Mouse (Mus musculus) hindbrain, embryonic 12.5 days (tissue): ENCODE measurements at regions not wholly inside any gene's neighbourhood (a gene's known extent, or its start where the extent isn't known, plus 50 kb on each side); places are given as distances from the start of the nearest gene placed in this dataset.

Source experiments
- ATAC-seq: fragments of 200-750 bp; cut with Nextera tagmentation; 2 replicates; pipeline ENCODE4 v1.8.0; 2017; ENCODE audit warnings: moderate TSS enrichment; ENCODE audit not compliant: low FRiP score
- H3K27ac ChIP-seq: fragments of 300-500 bp; sonication (generic); 2 replicates; pipeline ENCODE4 v1.5.1; 2016; ENCODE audit warnings: mild to moderate bottlenecking
- H3K27me3 ChIP-seq: fragments of 300-500 bp; sonication (generic); 2 replicates; pipeline ENCODE4 v1.6.1; 2016; ENCODE audit warnings: mild to moderate bottlenecking
- H3K36me3 ChIP-seq: fragments of 300-500 bp; sonication (generic); 2 replicates; pipeline ENCODE4 v1.6.1; 2016; ENCODE audit warnings: mild to moderate bottlenecking
- H3K4me1 ChIP-seq: fragments of 300-500 bp; sonication (generic); 2 replicates; pipeline ENCODE4 v1.6.1; 2016
- H3K4me2 ChIP-seq: fragments of 300-500 bp; sonication (generic); replicated peaks from 2 replicates; pipeline ENCODE4 v1.6.1; 2016; ENCODE audit warnings: mild to moderate bottlenecking
- H3K4me3 ChIP-seq: fragments of 300-500 bp; sonication (generic); 2 replicates; pipeline ENCODE4 v1.5.1; 2016; ENCODE audit warnings: mild to moderate bottlenecking
- H3K9ac ChIP-seq: fragments of 300-500 bp; sonication (generic); 2 replicates; pipeline ENCODE4 v1.6.1; 2016; ENCODE audit warnings: mild to moderate bottlenecking, moderate library complexity
- H3K9me3 ChIP-seq: fragments of 300-500 bp; sonication (generic); replicated peaks from 2 replicates; pipeline ENCODE4 v1.6.1; 2016; ENCODE audit warnings: mild to moderate bottlenecking
- WGBS: fragments of 180-500 bp; shearing (Covaris S2); methylation state at CpG from one replicate; pipeline ENCODE4 v1.1.7; 2016; 5-methylcytosine and 5-hydroxymethylcytosine counted together

GRCm38 (mm10) chr4:105555941-105556340 lies 233.7 kb upstream of the Gm12728 start:
- no peaks in the 10 kb centered on the region for H3K9me3 ChIP-seq
- ATAC-seq: no peak
- no peaks in the 10 kb centered on the region for H3K36me3 ChIP-seq
- H3K27ac ChIP-seq: no peak overlapping the region
- H3K27me3 ChIP-seq: no peaks in the 10 kb centered on the region
- H3K4me2 ChIP-seq: no peak overlapping the region
- H3K4me3 ChIP-seq: no peak overlapping the region
- H3K4me1 ChIP-seq: 0 out of 2 replicates have a peak, but pooled peaks cover 1% of the 10 kb centered on the region
- WGBS: 94% methylated on average over 3 of the region's 3 CpGs
- H3K9ac ChIP-seq: no peak overlapping the region

DNA sequence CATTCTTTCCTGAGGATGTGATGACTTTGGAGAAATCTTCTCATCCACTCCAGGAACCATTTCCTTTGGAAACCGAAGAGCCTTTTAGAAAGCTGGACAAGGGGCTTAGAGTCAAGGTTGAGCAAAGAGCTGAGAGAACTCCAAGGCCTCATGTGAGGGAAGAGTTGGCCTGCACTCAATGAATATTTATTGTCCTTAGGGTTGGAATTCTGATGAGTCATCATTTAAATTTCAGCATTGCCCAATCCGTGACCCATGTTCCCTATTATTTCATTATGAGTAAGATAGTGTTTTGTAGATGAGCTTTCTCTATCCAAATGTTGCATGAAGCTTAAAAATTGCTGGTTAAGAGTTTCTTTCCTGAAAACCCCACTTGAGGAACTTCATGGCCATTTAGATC lies 232.3 kb upstream of the Gm12728 start:
- Histone ChIP-seq H3K27ac (no peak overlapping the region), H3K4me1 (no peaks in the 10 kb centered on the region), H3K9me3 (no peaks in the 10 kb centered on the region), H3K4me3 (no peak overlapping the region), H3K9ac (no peak overlapping the region), H3K4me2 (no peak overlapping the region), H3K27me3 (no peaks in the 10 kb centered on the region), H3K36me3 (no peaks in the 10 kb centered on the region)
- ATAC-seq: no peak
- 84% methylated on average over 2 of the region's 2 CpGs for WGBS

DNA sequence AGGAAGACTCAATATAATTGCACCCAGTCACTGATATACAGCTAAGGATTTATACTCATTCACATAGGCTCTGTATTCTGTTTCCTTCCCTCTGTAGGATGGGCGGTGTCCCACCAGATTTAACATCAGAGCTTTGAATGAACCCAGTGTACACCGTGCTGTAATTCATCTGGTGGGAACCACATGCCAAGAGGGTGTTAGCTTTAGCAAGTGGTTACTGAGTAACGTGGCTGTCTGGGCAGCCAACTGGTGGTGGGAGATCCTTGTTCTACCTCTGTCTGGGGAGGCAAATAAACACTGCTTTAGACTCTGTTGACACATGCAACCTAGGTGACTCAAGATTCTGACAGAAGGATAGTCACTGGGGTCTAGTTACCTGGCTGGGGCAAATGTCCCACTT lies 229.6 kb upstream of the Gm12728 start:
- H3K4me1 ChIP-seq: peaks cover 2% of the 10 kb centered on the region; the same call in 1 of the 2 replicates
- no peak overlapping the region for H3K4me2 ChIP-seq
- no peaks in the 10 kb centered on the region for H3K36me3 ChIP-seq
- no peaks in the 10 kb centered on the region for H3K9me3 ChIP-seq
- ATAC-seq: no peak
- no peak overlapping the region for H3K4me3 ChIP-seq
- no peak overlapping the region for H3K9ac ChIP-seq
- WGBS: 66% methylated on average over 3 of the region's 3 CpGs
- no peaks in the 10 kb centered on the region for H3K27me3 ChIP-seq
- H3K27ac ChIP-seq: no peak overlapping the region

DNA sequence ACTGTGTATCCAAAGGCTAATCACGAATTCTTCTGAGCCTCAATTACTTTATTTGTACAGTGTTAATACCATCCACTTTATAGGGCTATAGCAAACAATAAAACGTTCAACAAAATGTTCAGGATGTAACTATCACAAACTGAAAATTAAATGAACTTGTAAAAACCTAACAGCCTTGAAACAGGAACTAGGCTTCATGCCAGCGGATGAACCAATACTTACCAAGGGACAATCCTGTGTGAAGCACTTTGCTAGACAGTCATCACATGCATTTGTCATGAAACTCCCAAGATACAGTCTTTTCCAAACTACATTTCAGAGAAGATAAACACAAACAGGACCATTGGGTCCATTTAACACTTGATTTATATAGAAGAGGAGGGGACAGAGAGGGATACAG lies 228.9 kb upstream of the Gm12728 start:
- no peaks in the 10 kb centered on the region for H3K9me3 ChIP-seq
- H3K9ac ChIP-seq: no peak overlapping the region
- no peaks in the 10 kb centered on the region for H3K36me3 ChIP-seq
- no peak overlapping the region for H3K4me3 ChIP-seq
- 86% methylated on average over 3 of the region's 3 CpGs for WGBS
- no peak for ATAC-seq
- H3K4me2 ChIP-seq: no peak overlapping the region
- no peak overlapping the region for H3K27ac ChIP-seq
- peaks cover 2% of the 10 kb centered on the region; the same call in 1 of the 2 replicates for H3K4me1 ChIP-seq
- H3K27me3 ChIP-seq: no peaks in the 10 kb centered on the region

DNA sequence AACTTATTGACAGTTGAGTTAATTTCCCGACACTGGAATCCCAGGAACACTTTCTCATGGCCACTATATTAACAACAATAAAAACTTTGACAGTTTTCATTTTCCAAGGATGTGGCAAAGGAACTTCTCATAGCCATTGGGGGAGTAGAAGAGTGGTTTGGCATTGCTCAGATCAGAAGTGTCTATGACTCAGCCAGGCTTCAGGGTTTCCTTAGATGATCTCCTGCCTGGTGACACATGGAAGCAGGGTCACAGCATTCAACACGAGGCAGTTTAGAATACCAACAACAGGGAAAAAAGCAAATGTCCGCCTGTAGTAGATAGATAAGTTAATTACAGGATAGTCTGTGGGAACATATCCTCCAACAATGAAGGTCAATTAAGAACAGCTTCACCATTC lies 228.1 kb upstream of the Gm12728 start:
- H3K9me3 ChIP-seq: no peaks in the 10 kb centered on the region
- ATAC-seq: no peak
- no peaks in the 10 kb centered on the region for H3K36me3 ChIP-seq
- whole genome bisulfite sequencing: 78% methylated on average over 3 of the region's 3 CpGs
- H3K4me3 ChIP-seq: no peak overlapping the region
- H3K4me2 ChIP-seq: no peak overlapping the region
- H3K9ac ChIP-seq: no peak overlapping the region
- H3K4me1 ChIP-seq: peaks cover 2% of the 10 kb centered on the region; the same call in 1 of the 2 replicates
- no peaks in the 10 kb centered on the region for H3K27me3 ChIP-seq
- H3K27ac ChIP-seq: no peak overlapping the region

DNA sequence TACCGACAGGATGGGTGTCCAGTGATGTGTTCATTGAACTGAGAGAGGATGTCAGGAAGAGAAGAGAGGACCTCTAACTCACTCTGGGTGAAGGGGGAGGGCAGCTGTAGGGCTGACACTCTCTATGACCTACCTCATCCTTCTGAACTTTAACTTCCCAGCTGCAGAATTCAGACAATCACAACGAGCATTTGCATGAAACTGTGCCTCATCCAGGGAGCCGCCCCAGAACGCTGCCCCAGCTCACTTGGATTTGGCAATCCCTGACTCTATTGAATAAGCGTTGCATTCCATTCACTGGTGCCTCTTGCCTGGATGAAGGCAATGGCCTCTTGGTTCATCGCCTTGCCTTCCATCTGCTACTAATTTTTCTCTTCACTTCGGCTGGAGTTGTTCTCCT lies 223.9 kb upstream of the Gm12728 start:
- Histone ChIP-seq H3K27ac (no peak overlapping the region), H3K9ac (no peak overlapping the region), H3K4me3 (no peak overlapping the region), H3K4me1 (peaks cover 2% of the 10 kb centered on the region; the same call in 1 of the 2 replicates), H3K4me2 (no peak overlapping the region), H3K27me3 (no peaks in the 10 kb centered on the region), H3K9me3 (no peaks in the 10 kb centered on the region), H3K36me3 (no peaks in the 10 kb centered on the region)
- no peak for ATAC-seq
- 83% methylated on average over 7 of the region's 7 CpGs for WGBS

GRCm38 (mm10) chr4:105566513-105567457 lies 222.9 kb upstream of the Gm12728 start:
- ATAC-seq: no peak
- Histone ChIP-seq H3K27ac (no peak overlapping the region), H3K4me1 (peaks cover 2% of the 10 kb centered on the region; the same call in 1 of the 2 replicates), H3K4me3 (no peak overlapping the region), H3K9ac (no peak overlapping the region), H3K4me2 (no peak overlapping the region), H3K27me3 (no peaks in the 10 kb centered on the region), H3K9me3 (no peaks in the 10 kb centered on the region), H3K36me3 (no peaks in the 10 kb centered on the region)
- whole genome bisulfite sequencing: 75% methylated on average over 8 of the region's 8 CpGs

- H3K27me3 ChIP-seq: no peaks in the 10 kb centered on the region
- H3K36me3 ChIP-seq: no peaks in the 10 kb centered on the region
- H3K27ac ChIP-seq: no peak overlapping the region
- 78% methylated on average over 1 of the region's 1 CpGs for WGBS
- no peaks in the 10 kb centered on the region for H3K4me1 ChIP-seq
- no peak overlapping the region for H3K9ac ChIP-seq
- no peaks in the 10 kb centered on the region for H3K9me3 ChIP-seq
- H3K4me2 ChIP-seq: no peak overlapping the region
- H3K4me3 ChIP-seq: no peak overlapping the region
- ATAC-seq: no peak
Observed at GRCm38 (mm10) chr4:105569671-105570070, 220.0 kb upstream of the Gm12728 start.

DNA sequence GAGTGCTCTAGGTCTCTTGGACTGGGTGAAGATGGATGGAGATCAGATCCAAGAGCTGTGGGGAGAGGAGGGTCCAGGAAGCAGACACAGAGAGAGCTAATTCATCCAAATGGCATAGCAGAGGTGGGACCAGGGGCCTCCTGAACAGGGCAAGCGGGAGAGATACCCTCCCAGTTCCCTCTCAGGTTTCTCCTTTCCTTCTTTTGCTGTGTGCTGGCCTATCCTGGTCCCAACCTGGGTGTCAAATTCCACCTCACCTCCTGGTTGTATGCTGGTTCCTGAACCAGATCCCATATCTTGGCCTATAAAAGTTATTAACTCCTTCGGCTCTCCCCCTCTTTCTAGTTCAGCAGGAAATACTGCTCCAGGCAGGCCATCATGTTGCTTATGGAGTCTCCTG lies 214.1 kb upstream of the Gm12728 start:
- Histone ChIP-seq H3K27ac (no peak overlapping the region), H3K9me3 (no peaks in the 10 kb centered on the region), H3K9ac (no peak overlapping the region), H3K4me1 (no peaks in the 10 kb centered on the region), H3K4me3 (no peak overlapping the region), H3K36me3 (no peaks in the 10 kb centered on the region), H3K27me3 (no peaks in the 10 kb centered on the region), H3K4me2 (no peak overlapping the region)
- WGBS: 84% methylated on average over 2 of the region's 2 CpGs
- ATAC-seq: no peak

DNA sequence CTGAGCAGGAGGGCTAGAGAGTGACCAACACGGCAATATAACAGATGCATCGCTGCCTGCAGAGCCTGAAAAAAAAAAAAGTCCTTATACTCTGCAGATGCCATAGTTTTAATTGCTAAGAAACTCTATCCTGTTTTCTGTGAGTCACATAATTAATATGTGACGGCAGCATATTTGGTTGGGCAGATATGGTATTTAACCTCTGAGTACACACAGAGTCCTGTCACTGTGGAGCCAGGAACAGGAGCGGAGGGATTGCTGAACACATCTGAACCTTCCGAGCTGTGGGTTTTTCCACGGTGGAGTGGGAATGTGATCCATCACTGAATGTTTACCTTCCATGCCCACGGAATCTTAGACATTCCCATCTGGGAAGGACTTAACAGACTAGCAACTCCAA lies 208.7 kb upstream of the Gm12728 start:
- Histone ChIP-seq H3K36me3 (no peaks in the 10 kb centered on the region), H3K4me2 (no peak overlapping the region), H3K27ac (no peak overlapping the region), H3K4me1 (0 out of 2 replicates have a peak, but pooled peaks cover 3% of the 10 kb centered on the region), H3K4me3 (no peak overlapping the region), H3K9ac (no peak overlapping the region), H3K9me3 (no peaks in the 10 kb centered on the region), H3K27me3 (no peaks in the 10 kb centered on the region)
- WGBS: 79% methylated on average over 7 of the region's 7 CpGs
- ATAC-seq: no peak

- ATAC-seq: no peak
- no peak overlapping the region for H3K4me2 ChIP-seq
- 76% methylated on average over 10 of the region's 10 CpGs for WGBS
- H3K4me1 ChIP-seq: 0 out of 2 replicates have a peak, but pooled peaks cover 3% of the 10 kb centered on the region
- H3K4me3 ChIP-seq: no peak overlapping the region
- H3K27me3 ChIP-seq: no peaks in the 10 kb centered on the region
- no peaks in the 10 kb centered on the region for H3K36me3 ChIP-seq
- no peak overlapping the region for H3K9ac ChIP-seq
- H3K9me3 ChIP-seq: no peaks in the 10 kb centered on the region
- H3K27ac ChIP-seq: no peak overlapping the region
Observed at GRCm38 (mm10) chr4:105584329-105584925, 205.2 kb upstream of the Gm12728 start.

DNA sequence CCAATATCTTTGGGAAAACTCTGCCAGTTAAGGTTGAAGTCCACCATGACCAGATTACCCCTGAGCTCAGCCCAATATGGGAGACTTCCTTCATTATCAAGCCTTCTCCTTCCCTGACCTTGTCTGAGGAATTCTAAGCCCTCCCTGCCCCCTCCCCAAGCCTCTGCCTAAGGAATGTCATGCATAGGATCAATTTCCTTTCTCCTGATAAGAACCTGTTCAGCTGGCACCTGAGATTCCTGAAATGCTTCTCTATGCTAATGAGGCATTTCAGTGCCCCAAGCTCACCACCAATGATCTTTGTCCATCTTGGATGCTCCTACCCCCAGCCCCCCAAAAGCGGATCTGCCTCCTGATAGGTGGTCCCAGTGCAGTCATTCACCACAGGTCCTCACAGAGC lies 186.0 kb upstream of the Gm12728 start:
- no peak overlapping the region for H3K4me3 ChIP-seq
- no peaks in the 10 kb centered on the region for H3K27me3 ChIP-seq
- no peak overlapping the region for H3K4me2 ChIP-seq
- H3K36me3 ChIP-seq: no peaks in the 10 kb centered on the region
- 90% methylated on average over 1 of the region's 1 CpGs for WGBS
- no peak overlapping the region for H3K9ac ChIP-seq
- H3K9me3 ChIP-seq: no peaks in the 10 kb centered on the region
- H3K4me1 ChIP-seq: peaks cover 7% of the 10 kb centered on the region
- H3K27ac ChIP-seq: no peak overlapping the region
- no peak for ATAC-seq
